10 mouse cellular contexts compared by ENCODE assay signal in the genomic region with DNA sequence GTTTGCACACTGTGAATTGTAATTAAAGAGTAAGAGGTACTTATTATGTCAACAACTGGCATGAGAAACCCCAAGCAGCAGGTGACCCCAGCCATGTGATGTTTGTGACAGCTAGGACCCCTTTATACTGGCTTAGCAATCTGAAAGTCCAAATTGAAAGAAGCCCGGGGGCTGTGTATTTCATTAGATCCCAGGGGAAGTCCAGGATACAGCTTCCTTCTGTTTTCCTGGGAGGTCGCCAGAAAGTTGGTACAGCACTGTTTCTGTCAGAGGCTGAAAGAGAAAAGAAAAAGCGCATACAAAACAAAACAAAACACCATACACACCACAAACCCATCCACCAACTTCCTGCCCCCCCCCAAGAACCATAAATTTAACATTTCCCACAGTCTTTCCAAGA.
A peak's percentile ranks its signal among the peaks of the same experiment; 100 is the strongest.
DNase-seq lines count a peak whose midpoint lies in the region; ATAC-seq lines count a peak whose summit lies in the region.
"Had no signal": no experiment of that assay in that cellular context is flagged by ENCODE, and none has a peak within 500 bp of the region (broad histone marks: within the 10 kb centered on the region; RNA-seq: fewer than 3 reads in every experiment).

No protein-coding gene starts in this region.

- peak; percentile 54 to 60 for DNase-seq in heart, adult 18-20 months
- DNase-seq in heart, embryonic 10.5 days (ENCODE audit: low spot score) = no peak
- no peak for DNase-seq in lung, postnatal 4 days
- peak; percentile 19 for DNase-seq in lung, postnatal 25 days (ENCODE audit: low spot score)
- DNase-seq in spleen, postnatal 10 days (ENCODE audit: low spot score in 2 of 2) = no peak
- DNase-seq: adrenal gland, adult 2 months; layer of hippocampus, postnatal 36 days; liver, embryonic 13.5 days had no signal

- peak; percentile 37; the same call in 1 of the 2 replicates for ATAC-seq in lung, embryonic 15.5 days (ENCODE audit: borderline replicate concordance, extremely low read depth, low FRiP score, low TSS enrichment)
- ATAC-seq in kidney, embryonic 16.5 days (ENCODE audit: low FRiP score, low TSS enrichment) = peak; percentile 42; the same call in 1 of the 2 replicates

- no peaks in the 10 kb centered on the region for H3K36me3 ChIP-seq in heart, embryonic 10.5 days
- H3K36me3 ChIP-seq in lung, embryonic 15.5 days = no peaks in the 10 kb centered on the region
- H3K36me3 ChIP-seq in kidney, embryonic 16.5 days (ENCODE audit: insufficient read depth, low read length) = no peaks in the 10 kb centered on the region
- H3K36me3 ChIP-seq: liver, embryonic 13.5 days had no signal

- no peak overlapping the region for H3K27ac ChIP-seq in heart, embryonic 10.5 days
- peak overlapping the region; percentile 53; the same call in 1 of the 2 replicates for H3K27ac ChIP-seq in lung, embryonic 15.5 days
- H3K27ac ChIP-seq in kidney, embryonic 16.5 days (ENCODE audit: low read length) = no peak overlapping the region; the same call in 1 of the 2 replicates
- H3K27ac ChIP-seq: liver, embryonic 13.5 days had no signal

- H3K4me1 ChIP-seq in heart, embryonic 10.5 days = peaks cover 15% of the 10 kb centered on the region
- H3K4me1 ChIP-seq in lung, embryonic 15.5 days = peaks cover 48% of the 10 kb centered on the region
- peaks cover 10% of the 10 kb centered on the region; the same call in 1 of the 2 replicates for H3K4me1 ChIP-seq in kidney, embryonic 16.5 days (ENCODE audit: insufficient read depth, low read length)
- H3K4me1 ChIP-seq: liver, embryonic 13.5 days had no signal

- 69% methylated on average over 3 of the region's 3 CpGs for WGBS in heart, embryonic 10.5 days
- WGBS in lung, embryonic 15.5 days = 46% methylated on average over 3 of the region's 3 CpGs
- 43% methylated on average over 3 of the region's 3 CpGs for WGBS in kidney, embryonic 16.5 days

- H3K9me3 ChIP-seq in heart, embryonic 10.5 days = no peaks in the 10 kb centered on the region
- H3K9me3 ChIP-seq in lung, embryonic 15.5 days = no peaks in the 10 kb centered on the region
- H3K9me3 ChIP-seq in kidney, embryonic 16.5 days (ENCODE audit: low read length) = no peaks in the 10 kb centered on the region
- H3K9me3 ChIP-seq: liver, embryonic 13.5 days had no signal

- H3K4me2 ChIP-seq in lung, embryonic 15.5 days = 0 out of 2 replicates have a peak overlapping the region, but pooled peaks have one; percentile 13
- no peak overlapping the region for H3K4me2 ChIP-seq in kidney, embryonic 16.5 days (replicated peaks; ENCODE audit: low read depth, low read length)
- H3K4me2 ChIP-seq: liver, embryonic 13.5 days had no signal

- no peaks in the 10 kb centered on the region for H3K27me3 ChIP-seq in heart, embryonic 10.5 days (ENCODE audit: insufficient read depth, poor library complexity, severe bottlenecking)
- no peaks in the 10 kb centered on the region for H3K27me3 ChIP-seq in lung, embryonic 15.5 days
- no peaks in the 10 kb centered on the region for H3K27me3 ChIP-seq in kidney, embryonic 16.5 days (ENCODE audit: insufficient read depth, low read length)
- H3K27me3 ChIP-seq: liver, embryonic 13.5 days had no signal

- no peak overlapping the region for H3K4me3 ChIP-seq in heart, embryonic 10.5 days
- no peak overlapping the region for H3K4me3 ChIP-seq in lung, embryonic 15.5 days
- no peak overlapping the region for H3K4me3 ChIP-seq in kidney, embryonic 16.5 days (ENCODE audit: low read length)
- H3K4me3 ChIP-seq: liver, embryonic 13.5 days had no signal

- no peak overlapping the region for H3K9ac ChIP-seq in lung, embryonic 15.5 days
- H3K9ac ChIP-seq in kidney, embryonic 16.5 days (replicated peaks; ENCODE audit: low read length) = no peak overlapping the region
- H3K9ac ChIP-seq: liver, embryonic 13.5 days had no signal

Comparison
In these comparisons a context has a peak if more than half of its experiments do, and no peak if none do; other contexts are left out.
1. DNase-seq: peak in heart, adult 18-20 months (2 of 2) and lung, postnatal 25 days (single experiment); none in heart, embryonic 10.5 days (single experiment), lung, postnatal 4 days (0 of 2) and spleen, postnatal 10 days (0 of 2).